Mouse (Mus musculus): Measurements from ENCODE around the gene Dpf1. TPM values are rescaled to one million over a fixed set of nuclear protein-coding genes. Genes with fewer than 3 reads are reported as not detected.
A peak's percentile ranks its signal among the peaks of the same experiment; 100 is the strongest.

The Dpf1 gene
- total and polyA plus RNA-seq, 3 experiments: 10.2 to 17.3 TPM; not detected in 1

GRCm38 (mm10) chr7:29304463-29305262 lies 912 bp downstream of the Dpf1 start:
- Histone ChIP-seq H3K27me3 (ENCODE audit: control insufficient read depth in 1 of 2, insufficient read depth in 2 of 2, low read length in 2 of 2) (no peaks in the 10 kb centered on the region), H3K4me1 (ENCODE audit: control insufficient read depth in 1 of 2, insufficient read depth in 2 of 2, low read length in 2 of 2) (peaks cover 3 to 7% of the 10 kb centered on the region in 2 experiments), H3K4me3 (ENCODE audit: control insufficient read depth in 1 of 2, insufficient read depth in 1 of 2, low read depth in 2 of 2, low read length in 2 of 2) (peak overlapping the region; percentile 52 to 65), H3K9me3 (replicated peaks; ENCODE audit: insufficient read depth, low read length) (no peaks in the 10 kb centered on the region), H3K9ac (ENCODE audit: control insufficient read depth, low read depth, low read length, poor library complexity, severe bottlenecking) (peak overlapping the region; percentile 73), H3K79me2 (ENCODE audit: control insufficient read depth, insufficient read depth, low read length, poor library complexity) (no peaks in the 10 kb centered on the region; the same call in none of the 2 replicates), H3K27ac (ENCODE audit: control insufficient read depth, low read depth, low read length) (no peak overlapping the region), H3K36me3 (ENCODE audit: control insufficient read depth in 1 of 2, insufficient read depth in 2 of 2, low read length in 2 of 2) (peaks cover 0 to 4% of the 10 kb centered on the region in 2 experiments; a peak in 2 of 4 replicates)
- DNase-seq (ENCODE audit: low read depth, low spot score): peak; percentile 39
- TF ChIP-seq NELFE (IDR thresholded peaks at IDR 0.05; ENCODE audit: low read depth, low read length) (no peak), MXI1 (IDR thresholded peaks at IDR 0.05; ENCODE audit: low read depth, low read length) (no peak), GATA1 (IDR thresholded peaks at IDR 0.05; ENCODE audit: low read depth, low read length) (no peak), TAL1 (IDR thresholded peaks at IDR 0.05; ENCODE audit: low read length) (no peak), ZNF384 (IDR thresholded peaks at IDR 0.05; ENCODE audit: low read depth, low read length) (no peak), TBP (IDR thresholded peaks at IDR 0.05; ENCODE audit: low read depth, low read length) (no peak), EP300 (IDR thresholded peaks at IDR 0.05; ENCODE audit: low read depth in 1 of 2, low read length in 2 of 2) (no peak), MAX (IDR thresholded peaks at IDR 0.05; ENCODE audit: low read length) (no peak), MAFK (IDR thresholded peaks at IDR 0.05; ENCODE audit: borderline replicate concordance, low read depth, low read length) (no peak), ZC3H11A (IDR thresholded peaks at IDR 0.05; ENCODE audit: low read depth, low read length) (no peak), SMC3 (IDR thresholded peaks at IDR 0.05; ENCODE audit: low read depth, low read length) (no peak), POLR2AphosphoS2 (IDR thresholded peaks at IDR 0.05; ENCODE audit: low read length) (no peak), SIN3A (IDR thresholded peaks at IDR 0.05; ENCODE audit: low read length) (no peak), E2F4 (IDR thresholded peaks at IDR 0.05; ENCODE audit: borderline replicate concordance, low read depth, low read length) (no peak), CHD2 (IDR thresholded peaks at IDR 0.05; ENCODE audit: low read length) (no peak), USF2 (IDR thresholded peaks at IDR 0.05; ENCODE audit: borderline replicate concordance in 1 of 2, insufficient read depth in 1 of 2, low read depth in 1 of 2, low read length in 2 of 2) (no peak), ZKSCAN1 (IDR thresholded peaks at IDR 0.05; ENCODE audit: low read depth, low read length) (no peak)

- no peak overlapping the region for H3K27ac ChIP-seq (ENCODE audit: control insufficient read depth, low read depth, low read length)
- no peaks in the 10 kb centered on the region for H3K27me3 ChIP-seq (ENCODE audit: control insufficient read depth in 1 of 2, insufficient read depth in 2 of 2, low read length in 2 of 2)
- DNase-seq (ENCODE audit: low read depth, low spot score): no peak
- TF ChIP-seq MAZ (IDR thresholded peaks at IDR 0.05; ENCODE audit: low read depth, low read length) (no peak), UBTF (IDR thresholded peaks at IDR 0.05; ENCODE audit: borderline replicate concordance, insufficient read depth, low read depth, low read length) (no peak), RAD21 (IDR thresholded peaks at IDR 0.05; ENCODE audit: low read depth, low read length) (no peak), GABPA (IDR thresholded peaks at IDR 0.05; ENCODE audit: low read depth, low read length) (no peak), HCFC1 (IDR thresholded peaks at IDR 0.05; ENCODE audit: low read depth, low read length) (no peak), MYC (IDR thresholded peaks at IDR 0.05; ENCODE audit: low read depth, low read length) (no peak), EP300 (IDR thresholded peaks at IDR 0.05; ENCODE audit: low read depth in 1 of 2, low read length in 2 of 2) (no peak), USF1 (IDR thresholded peaks at IDR 0.05; ENCODE audit: low read depth, low read length) (no peak), POLR2AphosphoS2 (IDR thresholded peaks at IDR 0.05; ENCODE audit: low read length) (no peak), NRF1 (IDR thresholded peaks at IDR 0.05; ENCODE audit: insufficient read depth, low read depth, low read length, poor library complexity, severe bottlenecking) (no peak), RCOR1 (IDR thresholded peaks at IDR 0.05; ENCODE audit: low read depth, low read length) (no peak), ELF1 (IDR thresholded peaks at IDR 0.05; ENCODE audit: low read depth, low read length) (no peak), MAX (IDR thresholded peaks at IDR 0.05; ENCODE audit: low read length) (no peak), E2F4 (IDR thresholded peaks at IDR 0.05; ENCODE audit: borderline replicate concordance, low read depth, low read length) (no peak), MEF2A (IDR thresholded peaks at IDR 0.05; ENCODE audit: extremely low read depth, insufficient replicate concordance, low read depth, low read length, poor library complexity, severe bottlenecking) (no peak)
- no peaks in the 10 kb centered on the region for H3K9me3 ChIP-seq (replicated peaks; ENCODE audit: insufficient read depth, low read length)
- H3K4me1 ChIP-seq (ENCODE audit: control insufficient read depth in 1 of 2, insufficient read depth in 2 of 2, low read length in 2 of 2): peaks cover 8 to 11% of the 10 kb centered on the region in 2 experiments
- H3K9ac ChIP-seq (ENCODE audit: control insufficient read depth, low read depth, low read length, poor library complexity, severe bottlenecking): peak overlapping the region; percentile 30
- H3K4me3 ChIP-seq (ENCODE audit: control insufficient read depth in 1 of 2, insufficient read depth in 1 of 2, low read depth in 2 of 2, low read length in 2 of 2): no peak overlapping the region
- H3K79me2 ChIP-seq (ENCODE audit: control insufficient read depth, insufficient read depth, low read length, poor library complexity): no peaks in the 10 kb centered on the region; the same call in none of the 2 replicates
- H3K36me3 ChIP-seq (ENCODE audit: control insufficient read depth in 1 of 2, insufficient read depth in 2 of 2, low read length in 2 of 2): peaks cover 0 to 8% of the 10 kb centered on the region in 2 experiments; a peak in 2 of 4 replicates
Observed at GRCm38 (mm10) chr7:29305263-29305988, 1.7 kb downstream of the Dpf1 start.
